Mouse (Mus musculus) MEL (cell line): Measurements from ENCODE around the gene Hoxa3. TPM values are rescaled to one million over a fixed set of nuclear protein-coding genes. Genes with fewer than 3 reads are reported as not detected.

Experiments
- DNase-seq: peaks from one replicate; pipeline ENCODE4 v3.0.0; 2011; ENCODE audit warnings: low read depth, low spot score
- H3K27ac ChIP-seq: 2 replicates; pipeline ENCODE4 v1.5.1; 2012; ENCODE audit warnings: low read depth, mild to moderate bottlenecking, control low read depth, low read length, moderate library complexity; ENCODE audit not compliant: control insufficient read depth
- H3K27me3 ChIP-seq, 2 experiments: fragments of 150-350 bp in 1 of 2; sonication (generic) in 1 of 2; 2 replicates each; pipeline ENCODE4 v1.6.1; 2012; ENCODE audit warnings: low read length in 2 of 2, mild to moderate bottlenecking in 2 of 2, improper control_type of control experiment in 1 of 2, moderate library complexity in 1 of 2; ENCODE audit not compliant: insufficient read depth in 2 of 2, control insufficient read depth in 1 of 2
- H3K36me3 ChIP-seq, 2 experiments: 2 replicates each; pipeline ENCODE4 v1.6.1; 2012 to 2014; ENCODE audit warnings: low read length in 2 of 2, improper control_type of control experiment in 1 of 2, inconsistent platforms in 1 of 2, mild to moderate bottlenecking in 1 of 2; ENCODE audit not compliant: insufficient read depth in 2 of 2, control insufficient read depth in 1 of 2
- H3K4me1 ChIP-seq, 2 experiments: fragments of 150-350 bp in 1 of 2; sonication (generic) in 1 of 2; 2 replicates each; pipeline ENCODE4 v1.6.1; 2012; ENCODE audit warnings: low read length in 2 of 2, improper control_type of control experiment in 1 of 2, mild to moderate bottlenecking in 1 of 2; ENCODE audit not compliant: insufficient read depth in 2 of 2, control insufficient read depth in 1 of 2
- H3K4me3 ChIP-seq, 2 experiments: fragments of 150-350 bp in 1 of 2; sonication (generic) in 1 of 2; 2 replicates each; pipeline ENCODE4 v1.5.1; 2012; ENCODE audit warnings: low read depth in 2 of 2, low read length in 2 of 2, mild to moderate bottlenecking in 2 of 2, moderate library complexity in 2 of 2, control low read depth in 1 of 2, improper control_type of control experiment in 1 of 2; ENCODE audit not compliant: control insufficient read depth in 1 of 2, insufficient read depth in 1 of 2
- H3K79me2 ChIP-seq: 2 replicates; pipeline ENCODE4 v1.6.1; 2012; ENCODE audit warnings: mild to moderate bottlenecking, low read length, moderate library complexity; ENCODE audit not compliant: control insufficient read depth, poor library complexity, insufficient read depth
- H3K9ac ChIP-seq: 2 replicates; pipeline ENCODE4 v1.6.1; 2012; ENCODE audit warnings: low read depth, mild to moderate bottlenecking, control low read depth, low read length, moderate library complexity; ENCODE audit not compliant: control insufficient read depth, poor library complexity, severe bottlenecking
- H3K9me3 ChIP-seq: fragments of 150-350 bp; sonication (generic); replicated peaks from 2 replicates; pipeline ENCODE4 v1.6.1; 2012; ENCODE audit warnings: mild to moderate bottlenecking, low read length, improper control_type of control experiment, moderate library complexity; ENCODE audit not compliant: insufficient read depth
- BHLHE40 ChIP-seq: IDR thresholded peaks from 2 replicates; pipeline ENCODE4 v1.6.1; 2012; ENCODE audit warnings: low read depth, mild to moderate bottlenecking, inconsistent platforms, low read length, improper control_type of control experiment, borderline replicate concordance
- E2F4 ChIP-seq: IDR thresholded peaks from 2 replicates; pipeline ENCODE4 v1.6.1; 2011; ENCODE audit warnings: low read depth, low read length, improper control_type of control experiment, borderline replicate concordance
- ELF1 ChIP-seq: IDR thresholded peaks from 2 replicates; pipeline ENCODE4 v1.6.1; 2014; ENCODE audit warnings: low read depth, mild to moderate bottlenecking, inconsistent platforms, low read length, improper control_type of control experiment, moderate library complexity
- ETS1 ChIP-seq: IDR thresholded peaks from 2 replicates; pipeline ENCODE4 v1.6.1; 2012; ENCODE audit warnings: low read depth, mild to moderate bottlenecking, inconsistent platforms, low read length, improper control_type of control experiment, moderate library complexity
- GABPA ChIP-seq: IDR thresholded peaks from 2 replicates; pipeline ENCODE4 v1.6.1; 2012; ENCODE audit warnings: low read depth, mild to moderate bottlenecking, inconsistent platforms, low read length, improper control_type of control experiment, moderate library complexity
- GATA1 ChIP-seq: IDR thresholded peaks from 2 replicates; pipeline ENCODE4 v1.6.1; 2011; ENCODE audit warnings: low read depth, low read length, improper control_type of control experiment
- HCFC1 ChIP-seq: IDR thresholded peaks from 2 replicates; pipeline ENCODE4 v1.6.1; 2012; ENCODE audit warnings: low read depth, mild to moderate bottlenecking, inconsistent platforms, low read length, improper control_type of control experiment, moderate library complexity
- JUND ChIP-seq: IDR thresholded peaks from 2 replicates; pipeline ENCODE4 v1.6.1; 2011; ENCODE audit warnings: low read depth, mild to moderate bottlenecking, improper control_type of control experiment, low read length
- MAFK ChIP-seq: IDR thresholded peaks from 2 replicates; pipeline ENCODE4 v1.6.1; 2011; ENCODE audit warnings: low read depth, mild to moderate bottlenecking, low read length, improper control_type of control experiment, borderline replicate concordance
- MAZ ChIP-seq: IDR thresholded peaks from 2 replicates; pipeline ENCODE4 v1.6.1; 2012; ENCODE audit warnings: low read depth, mild to moderate bottlenecking, inconsistent platforms, low read length, improper control_type of control experiment
- MEF2A ChIP-seq: IDR thresholded peaks from 2 replicates; pipeline ENCODE4 v1.6.1; 2014; ENCODE audit warnings: low read depth, mild to moderate bottlenecking, inconsistent platforms, low read length, improper control_type of control experiment; ENCODE audit not compliant: poor library complexity, insufficient replicate concordance, severe bottlenecking; ENCODE audit errors: extremely low read depth
- MXI1 ChIP-seq: IDR thresholded peaks from 2 replicates; pipeline ENCODE4 v1.6.1; 2011; ENCODE audit warnings: mild to moderate bottlenecking, low read depth, low read length, improper control_type of control experiment
- MYC ChIP-seq: IDR thresholded peaks from 2 replicates; pipeline ENCODE4 v1.6.1; 2011; ENCODE audit warnings: low read depth, mild to moderate bottlenecking, low read length, improper control_type of control experiment, moderate library complexity
- POLR2A ChIP-seq, 2 experiments: IDR thresholded peaks; 2 replicates each; pipeline ENCODE4 v1.6.1; 2011 to 2012; ENCODE audit warnings: low read length in 2 of 2, mild to moderate bottlenecking in 2 of 2, control low read depth in 1 of 2, improper control_type of control experiment in 1 of 2, low read depth in 1 of 2, moderate library complexity in 1 of 2; ENCODE audit not compliant: control insufficient read depth in 1 of 2, insufficient read depth in 1 of 2, poor library complexity in 1 of 2
- POLR2AphosphoS2 ChIP-seq: IDR thresholded peaks from 2 replicates; pipeline ENCODE4 v1.6.1; 2011; ENCODE audit warnings: low read length, improper control_type of control experiment
- POLR2AphosphoS5 ChIP-seq: IDR thresholded peaks from 2 replicates; pipeline ENCODE4 v1.6.1; 2012; ENCODE audit warnings: low read depth, borderline replicate concordance, mild to moderate bottlenecking, inconsistent platforms, low read length, moderate library complexity, mixed read lengths
- RAD21 ChIP-seq: IDR thresholded peaks from 2 replicates; pipeline ENCODE4 v1.6.1; 2011; ENCODE audit warnings: mild to moderate bottlenecking, low read depth, low read length, improper control_type of control experiment
- USF1 ChIP-seq: IDR thresholded peaks from 2 replicates; pipeline ENCODE4 v1.6.1; 2014; ENCODE audit warnings: low read depth, mild to moderate bottlenecking, inconsistent platforms, low read length, improper control_type of control experiment, moderate library complexity
- USF2 ChIP-seq, 2 experiments: IDR thresholded peaks; 2 replicates each; pipeline ENCODE4 v1.6.1; 2011 to 2012; ENCODE audit warnings: improper control_type of control experiment in 2 of 2, low read length in 2 of 2, borderline replicate concordance in 1 of 2, inconsistent platforms in 1 of 2, low read depth in 1 of 2, mild to moderate bottlenecking in 1 of 2; ENCODE audit not compliant: insufficient read depth in 1 of 2
- ZC3H11A ChIP-seq: IDR thresholded peaks from 2 replicates; pipeline ENCODE4 v1.6.1; 2012; ENCODE audit warnings: low read depth, mild to moderate bottlenecking, inconsistent platforms, low read length, improper control_type of control experiment
- ZKSCAN1 ChIP-seq: IDR thresholded peaks from 2 replicates; pipeline ENCODE4 v1.6.1; 2012; ENCODE audit warnings: low read depth, mild to moderate bottlenecking, inconsistent platforms, low read length, improper control_type of control experiment, moderate library complexity
- ZMIZ1 ChIP-seq: IDR thresholded peaks from 2 replicates; pipeline ENCODE4 v1.6.1; 2012; ENCODE audit warnings: low read depth, mild to moderate bottlenecking, inconsistent platforms, low read length, improper control_type of control experiment, moderate library complexity
- ZNF384 ChIP-seq: IDR thresholded peaks from 2 replicates; pipeline ENCODE4 v1.6.1; 2012; ENCODE audit warnings: low read depth, mild to moderate bottlenecking, inconsistent platforms, low read length, improper control_type of control experiment
- polyA plus RNA-seq, 2 experiments: library from polyadenylated mRNA; stranded (reverse) in 1 of 2; unstranded in 1 of 2; fragments of >175 nt in 1 of 2; fragments of >200 nt in 1 of 2; gene quantifications; 2 replicates each; pipeline versions ENCODE4 v1.2.1 to v1.2.4; 2012; ENCODE audit warnings: low replicate concordance in 2 of 2, low read depth in 1 of 2; ENCODE audit not compliant: insufficient read length in 2 of 2, insufficient read depth in 1 of 2, missing spikeins in 1 of 2
- total RNA-seq: library from RNA; depleted of rRNA; stranded (reverse); fragments of 300-350 nt; gene quantifications from 2 replicates; pipeline ENCODE4 v1.2.3, GENCODE M21; 2012

The Hoxa3 gene
- total and polyA plus RNA-seq, 3 experiments: not detected

DNA sequence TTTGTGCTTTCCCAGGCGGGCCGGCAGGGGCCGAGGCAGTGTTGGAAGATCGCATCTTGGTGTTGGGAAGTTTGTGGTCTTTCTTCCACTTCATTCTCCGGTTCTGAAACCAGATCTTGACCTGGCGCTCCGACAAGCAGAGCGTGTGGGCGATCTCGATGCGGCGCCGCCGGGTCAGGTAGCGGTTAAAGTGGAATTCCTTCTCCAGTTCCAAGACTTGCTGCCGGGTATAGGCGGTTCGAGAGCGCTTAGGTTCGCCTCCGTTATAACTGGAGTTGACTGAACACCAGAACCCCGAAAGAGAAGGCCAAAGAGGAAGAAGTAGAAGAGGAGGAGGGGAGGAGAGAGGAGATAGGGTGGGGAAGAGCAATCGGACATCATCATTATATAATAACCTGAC lies 22.7 kb downstream of the Hoxa3 start:
- H3K27ac ChIP-seq: no peak overlapping the region
- H3K27me3 ChIP-seq: no peaks in the 10 kb centered on the region
- DNase-seq: no peak
- H3K9me3 ChIP-seq: no peaks in the 10 kb centered on the region
- no peaks in the 10 kb centered on the region for H3K4me1 ChIP-seq
- H3K79me2 ChIP-seq: no peaks in the 10 kb centered on the region
- TF ChIP-seq GATA1 (no peak), POLR2A (IDR thresholded peaks at IDR 0.05; ENCODE audit: control insufficient read depth in 1 of 2, insufficient read depth in 1 of 2, low read depth in 1 of 2, low read length in 2 of 2, poor library complexity in 1 of 2) (no peak), MXI1 (no peak), ELF1 (no peak), GABPA (no peak), E2F4 (no peak), ZKSCAN1 (no peak), ETS1 (no peak), MAFK (no peak), ZNF384 (no peak), BHLHE40 (no peak), JUND (no peak)
- TF ChIP-seq, all 39 proteins: peak for 0
- H3K36me3 ChIP-seq: no peaks in the 10 kb centered on the region
- no peak overlapping the region for H3K9ac ChIP-seq
- H3K4me3 ChIP-seq: no peak overlapping the region

DNA sequence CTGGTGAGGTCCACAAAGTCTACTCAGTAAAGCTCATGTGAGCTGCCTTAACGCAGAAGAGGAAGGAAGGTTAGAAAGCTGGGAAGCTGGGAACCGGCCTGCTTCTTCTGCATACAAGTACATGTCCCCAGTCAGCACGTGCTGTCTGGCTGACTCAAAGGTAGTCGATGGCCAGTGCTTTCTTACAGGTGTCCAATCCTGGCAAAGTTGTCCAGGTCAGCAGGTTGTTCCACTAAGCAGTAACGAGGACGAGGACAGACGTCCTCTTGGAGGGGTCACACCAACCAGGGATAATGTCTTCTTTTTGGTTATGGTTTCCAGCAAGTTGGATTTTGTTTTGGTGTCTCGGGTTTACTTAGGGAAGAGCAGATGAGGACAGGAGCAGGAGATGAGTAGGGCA lies 23.2 kb downstream of the Hoxa3 start:
- H3K27ac ChIP-seq: no peak overlapping the region
- no peak for TF ChIP-seq GABPA
- no peak for TF ChIP-seq USF2 (IDR thresholded peaks at IDR 0.05; ENCODE audit: borderline replicate concordance in 1 of 2, insufficient read depth in 1 of 2, low read depth in 1 of 2, low read length in 2 of 2)
- TF ChIP-seq, all 39 proteins: peak for 0
- Histone ChIP-seq H3K36me3 (no peaks in the 10 kb centered on the region), H3K9me3 (no peaks in the 10 kb centered on the region), H3K4me3 (no peak overlapping the region), H3K9ac (no peak overlapping the region), H3K27me3 (no peaks in the 10 kb centered on the region), H3K79me2 (no peaks in the 10 kb centered on the region), H3K4me1 (no peaks in the 10 kb centered on the region)
- no peak for DNase-seq

GRCm38 (mm10) chr6:52189172-52189591 lies 24.0 kb downstream of the Hoxa3 start:
- TF ChIP-seq HCFC1: no peak
- no peak for TF ChIP-seq GATA1
- TF ChIP-seq MXI1: no peak
- TF ChIP-seq MEF2A: no peak
- no peak for TF ChIP-seq MYC
- no peak for TF ChIP-seq POLR2AphosphoS5
- TF ChIP-seq BHLHE40: no peak
- no peak for TF ChIP-seq USF1
- no peak for TF ChIP-seq POLR2A (IDR thresholded peaks at IDR 0.05; ENCODE audit: control insufficient read depth in 1 of 2, insufficient read depth in 1 of 2, low read depth in 1 of 2, low read length in 2 of 2, poor library complexity in 1 of 2)
- no peak for TF ChIP-seq POLR2AphosphoS2
- TF ChIP-seq ZC3H11A: no peak
- no peak for TF ChIP-seq RAD21
- no peak for TF ChIP-seq MAZ
- no peak for TF ChIP-seq MAFK
- TF ChIP-seq ZKSCAN1: no peak
- TF ChIP-seq JUND: no peak
- TF ChIP-seq ZMIZ1: no peak
- Histone ChIP-seq H3K79me2 (no peaks in the 10 kb centered on the region), H3K36me3 (no peaks in the 10 kb centered on the region), H3K4me1 (no peaks in the 10 kb centered on the region), H3K27me3 (no peaks in the 10 kb centered on the region), H3K27ac (no peak overlapping the region), H3K9ac (no peak overlapping the region), H3K9me3 (no peaks in the 10 kb centered on the region), H3K4me3 (no peak overlapping the region)
- DNase-seq: no peak
